In genomic region chr7:48834989-48835626, GRCm38 (mm10) we compare ENCODE assay signal across 12 mouse cellular contexts. TPM values are rescaled to one million over a fixed set of nuclear protein-coding genes. Genes with fewer than 3 reads are reported as not detected.
DNase-seq lines count a peak whose midpoint lies in the region; ATAC-seq and TF ChIP-seq lines count a peak whose summit lies in the region.
"Had no signal": no experiment of that assay in that cellular context is flagged by ENCODE, and none has a peak within 500 bp of the region (broad histone marks: within the 10 kb centered on the region; RNA-seq: fewer than 3 reads in every experiment).

No protein-coding gene starts in this region.

- WGBS in heart, embryonic 16.5 days: 88% methylated on average over 12 of the region's 12 CpGs
- 58% methylated on average over 12 of the region's 12 CpGs for WGBS in olfactory bulb, adult 2 months
- WGBS in liver, embryonic 11.5 days: 84% methylated on average over 12 of the region's 12 CpGs

- H3K4me2 ChIP-seq in heart, embryonic 16.5 days (ENCODE audit: low read depth, low read length): no peak overlapping the region
- no peak overlapping the region for H3K4me2 ChIP-seq in liver, embryonic 11.5 days

- ATAC-seq in heart, embryonic 16.5 days (replicated peaks; ENCODE audit: extremely low read depth, insufficient read depth, low FRiP score): no peak
- ATAC-seq in liver, embryonic 11.5 days (replicated peaks; ENCODE audit: low FRiP score): no peak

- H3K36me3 ChIP-seq in heart, embryonic 16.5 days (ENCODE audit: control insufficient read depth, insufficient read depth): peaks cover 48% of the 10 kb centered on the region
- no peaks in the 10 kb centered on the region for H3K36me3 ChIP-seq in liver, embryonic 11.5 days (ENCODE audit: control insufficient read depth, insufficient read depth, low read length)

- peak overlapping the region; percentile 41 for H3K9ac ChIP-seq in heart, embryonic 16.5 days (ENCODE audit: low read length)
- no peak overlapping the region for H3K9ac ChIP-seq in liver, embryonic 11.5 days (ENCODE audit: low read depth, low read length)
- H3K9ac ChIP-seq: liver, embryonic 14.5 days had no signal

- intact Hi-C loops in heart, postnatal 14 days (cut with DNase I): no loop called here

- H3K27me3 ChIP-seq in heart, embryonic 16.5 days (ENCODE audit: control insufficient read depth, insufficient read depth, low read length): no peaks in the 10 kb centered on the region
- H3K27me3 ChIP-seq in liver, embryonic 11.5 days (replicated peaks; ENCODE audit: control insufficient read depth, insufficient read depth, low read length): no peaks in the 10 kb centered on the region

- no peak for DNase-seq in heart, postnatal 14 days
- peak; percentile 66 for DNase-seq in embryo, embryonic 10.5 days (ENCODE audit: low spot score)
- peak; percentile 54 for DNase-seq in mesoderm, embryonic 11.5 days (ENCODE audit: low read depth, low spot score)
- no peak for DNase-seq in liver, embryonic 11.5 days (ENCODE audit: low spot score)
- no peak for DNase-seq in lung, postnatal 25 days (ENCODE audit: low spot score)
- DNase-seq: kidney, adult 2 months; lung, postnatal 36 days had no signal

- no peak for TF ChIP-seq POLR2A in olfactory bulb, adult 2 months (IDR thresholded peaks at IDR 0.05; ENCODE audit: insufficient read depth, low read depth, low read length)

- H3K4me3 ChIP-seq in heart, embryonic 16.5 days (ENCODE audit: low read length): no peak overlapping the region
- no peak overlapping the region for H3K4me3 ChIP-seq in olfactory bulb, adult 2 months (ENCODE audit: insufficient read depth, low read depth, low read length)
- H3K4me3 ChIP-seq in liver, embryonic 11.5 days (ENCODE audit: low read depth, low read length): no peak overlapping the region

- H3K9me3 ChIP-seq in heart, embryonic 16.5 days (replicated peaks; ENCODE audit: control insufficient read depth, low read length): no peaks in the 10 kb centered on the region
- no peaks in the 10 kb centered on the region for H3K9me3 ChIP-seq in liver, embryonic 11.5 days (ENCODE audit: control insufficient read depth, low read length)

- H3K27ac ChIP-seq in heart, embryonic 16.5 days (ENCODE audit: low read length): peak overlapping the region; percentile 73
- peak overlapping the region; percentile 49; the same call in 1 of the 2 replicates for H3K27ac ChIP-seq in olfactory bulb, adult 2 months (ENCODE audit: insufficient read depth, low read depth, low read length)
- no peak overlapping the region for H3K27ac ChIP-seq in liver, embryonic 11.5 days (ENCODE audit: low read depth, low read length)
- H3K27ac ChIP-seq: liver, embryonic 14.5 days had no signal

- peaks cover 75% of the 10 kb centered on the region for H3K4me1 ChIP-seq in heart, embryonic 16.5 days (ENCODE audit: control insufficient read depth, insufficient read depth, low read length)
- peaks cover 8% of the 10 kb centered on the region for H3K4me1 ChIP-seq in olfactory bulb, adult 2 months (ENCODE audit: control insufficient read depth, insufficient read depth, low read length)
- H3K4me1 ChIP-seq in liver, embryonic 11.5 days (replicated peaks; ENCODE audit: control insufficient read depth, insufficient read depth, low read length): no peaks in the 10 kb centered on the region

- TF ChIP-seq CTCF in olfactory bulb, adult 2 months (IDR thresholded peaks at IDR 0.05; ENCODE audit: insufficient read depth, low read depth, low read length): no peak

RNA-seq across cellular contexts. Expression of gene Csrp3, which starts 12.7 kb away (rescaled TPM):
- polyA plus RNA-seq in heart, embryonic 16.5 days (2015; fragmentation: Nextera tagmentation; extraction: Ambion mirVana): 1,973 and 1,982 TPM in 2 replicates
- total RNA-seq in heart, postnatal 14 days (2021): 1,000 to 10,000 TPM; 1,478 to 1,683 TPM
- not detected in 2 replicates for polyA plus RNA-seq in olfactory bulb, adult 2 months (2012; ENCODE audit: insufficient read depth, insufficient read length, low replicate concordance, missing spikeins)
- polyA plus RNA-seq in liver, embryonic 11.5 days (2014; fragmentation: Nextera tagmentation; extraction: Ambion mirVana): 5.1 and 14.4 TPM in 2 replicates
- total RNA-seq: layer of hippocampus, adult 8-10 months; left cerebral cortex, postnatal 25 days had no signal

RNA-seq across cellular contexts. Expression of gene E2f8, which starts 46.3 kb away (rescaled TPM):
- 15.9 and 17.7 TPM in 2 replicates for polyA plus RNA-seq in heart, embryonic 16.5 days (2015; fragmentation: Nextera tagmentation; extraction: Ambion mirVana)
- total RNA-seq in heart, postnatal 14 days (2021): 1 to 10 TPM; 1.8 to 3.3 TPM
- polyA plus RNA-seq in olfactory bulb, adult 2 months (2012; ENCODE audit: insufficient read depth, insufficient read length, low replicate concordance, missing spikeins): not detected in 2 replicates
- 37.2 and 37.8 TPM in 2 replicates for polyA plus RNA-seq in liver, embryonic 11.5 days (2014; fragmentation: Nextera tagmentation; extraction: Ambion mirVana)

RNA-seq across cellular contexts. Expression of gene Zdhhc13, which starts 46.3 kb away (rescaled TPM):
- 30.5 and 33.6 TPM in 2 replicates for polyA plus RNA-seq in heart, embryonic 16.5 days (2015; fragmentation: Nextera tagmentation; extraction: Ambion mirVana)
- 10 to 100 TPM; 11.1 to 12.6 TPM for total RNA-seq in heart, postnatal 14 days (2021)
- polyA plus RNA-seq in olfactory bulb, adult 2 months (2012; ENCODE audit: insufficient read depth, insufficient read length, low replicate concordance, missing spikeins): not detected in 2 replicates
- 32.1 and 34.3 TPM in 2 replicates for polyA plus RNA-seq in liver, embryonic 11.5 days (2014; fragmentation: Nextera tagmentation; extraction: Ambion mirVana)

Comparison
In these comparisons a context has a peak if more than half of its experiments do, and no peak if none do; other contexts are left out.
1. DNase-seq: peak in embryo, embryonic 10.5 days (single experiment) and mesoderm, embryonic 11.5 days (single experiment); none in heart, postnatal 14 days (0 of 2), liver, embryonic 11.5 days (single experiment) and lung, postnatal 25 days (single experiment).
2. RNA of gene Csrp3, which starts 12.7 kb away (polyA plus RNA-seq): 1,973 to 1,982 TPM in heart, embryonic 16.5 days; 5.1 to 14.4 TPM in liver, embryonic 11.5 days and not detected in olfactory bulb, adult 2 months; every median in the first group is over 100 times any median in the second.
3. RNA of gene Zdhhc13, which starts 46.3 kb away (polyA plus RNA-seq): 30.5 to 33.6 TPM in heart, embryonic 16.5 days and 32.1 to 34.3 TPM in liver, embryonic 11.5 days; not detected in olfactory bulb, adult 2 months; every median in the first group is over 10 times any median in the second.